Mouse (Mus musculus) midbrain, embryonic 14.5 days (tissue): ENCODE data around the gene Dqx1. TPM values are rescaled to one million over a fixed set of nuclear protein-coding genes. Genes with fewer than 3 reads are reported as not detected.

ENCODE experiments used
- ATAC-seq: fragments of 200-750 bp; cut with Nextera tagmentation; 2 replicates; pipeline ENCODE4 v1.8.0; 2017; ENCODE audit warnings: moderate number of reproducible peaks, moderate library complexity; ENCODE audit not compliant: low FRiP score, low TSS enrichment
- DNase-seq: peaks from one replicate; pipeline ENCODE4 v3.0.0-alpha.2; 2015
- H3K27ac ChIP-seq: fragments of 300-500 bp; sonication (generic); replicated peaks from 2 replicates; pipeline ENCODE4 v1.5.1; 2014; ENCODE audit warnings: mild to moderate bottlenecking, low read depth, low read length, moderate library complexity
- H3K27me3 ChIP-seq: fragments of 300-500 bp; sonication (generic); 2 replicates; pipeline ENCODE4 v1.6.1; 2014; ENCODE audit warnings: low read length, control low read depth, mixed read lengths; ENCODE audit not compliant: control insufficient read depth, insufficient read depth
- H3K36me3 ChIP-seq: fragments of 300-500 bp; sonication (generic); 2 replicates; pipeline ENCODE4 v1.6.1; 2014; ENCODE audit warnings: low read length, control low read depth; ENCODE audit not compliant: control insufficient read depth, insufficient read depth
- H3K4me1 ChIP-seq: fragments of 300-500 bp; sonication (generic); 2 replicates; pipeline ENCODE4 v1.6.1; 2014; ENCODE audit warnings: mild to moderate bottlenecking, antibody characterized with exemption, low read length, control low read depth; ENCODE audit not compliant: control insufficient read depth, insufficient read depth
- H3K4me2 ChIP-seq: fragments of 300-500 bp; sonication (generic); 2 replicates; pipeline ENCODE4 v1.6.1; 2014; ENCODE audit warnings: mild to moderate bottlenecking, low read length, moderate library complexity
- H3K4me3 ChIP-seq: fragments of 300-500 bp; sonication (generic); replicated peaks from 2 replicates; pipeline ENCODE4 v1.5.1; 2014; ENCODE audit warnings: low read depth, low read length
- H3K9ac ChIP-seq: fragments of 300-500 bp; sonication (generic); replicated peaks from 2 replicates; pipeline ENCODE4 v1.6.1; 2014; ENCODE audit warnings: mild to moderate bottlenecking, low read length, moderate library complexity
- H3K9me3 ChIP-seq: fragments of 300-500 bp; sonication (generic); 2 replicates; pipeline ENCODE4 v1.6.1; 2016; ENCODE audit warnings: low read length, control low read depth, mixed read lengths; ENCODE audit not compliant: control insufficient read depth
- WGBS: fragments of 180-500 bp; shearing (Covaris S2); extraction: QIAGEN DNeasy Blood & Tissue Kit; methylation state at CpG from one replicate; pipeline ENCODE4 v1.1.7; 2014; 5-methylcytosine and 5-hydroxymethylcytosine counted together
- polyA plus RNA-seq: library from polyadenylated mRNA; unstranded; fragments of >200 nt; fragmentation: Nextera tagmentation; extraction: Ambion mirVana; gene quantifications from 2 replicates; pipeline ENCODE4 v1.2.1, GENCODE M21; 2014

Gene Dqx1
- polyA plus RNA-seq, 1 experiment from 2014 or later: 0.68 TPM

- Histone ChIP-seq H3K9ac (no peak overlapping the region), H3K9me3 (no peaks in the 10 kb centered on the region), H3K4me3 (no peak overlapping the region), H3K27ac (no peak overlapping the region), H3K36me3 (no peaks in the 10 kb centered on the region), H3K27me3 (peaks cover 33% of the 10 kb centered on the region), H3K4me2 (no peak overlapping the region), H3K4me1 (peaks cover 16% of the 10 kb centered on the region; the same call in 1 of the 2 replicates)
- 21% methylated on average over 10 of the region's 10 CpGs for WGBS
- DNase-seq: no peak
- no peak for ATAC-seq
These were observed 27.9 kb upstream of the Dqx1 start for GRCm38 (mm10) chr6:83029777-83030176.

- WGBS: 55% methylated on average over 7 of the region's 7 CpGs
- Histone ChIP-seq H3K4me2 (no peak overlapping the region), H3K4me3 (no peak overlapping the region), H3K27ac (no peak overlapping the region), H3K9ac (no peak overlapping the region), H3K4me1 (peaks cover 16% of the 10 kb centered on the region; the same call in 1 of the 2 replicates), H3K27me3 (peaks cover 33% of the 10 kb centered on the region), H3K36me3 (no peaks in the 10 kb centered on the region), H3K9me3 (no peaks in the 10 kb centered on the region)
- DNase-seq: no peak
- no peak for ATAC-seq
These were observed 26.5 kb upstream of the Dqx1 start for GRCm38 (mm10) chr6:83031111-83031510.

GRCm38 (mm10) chr6:83031921-83032590, 25.6 kb upstream of the Dqx1 start:
- H3K9ac ChIP-seq: no peak overlapping the region
- H3K9me3 ChIP-seq: no peaks in the 10 kb centered on the region
- H3K4me1 ChIP-seq: peaks cover 16% of the 10 kb centered on the region; the same call in 1 of the 2 replicates
- DNase-seq (no peak), ATAC-seq (no peak)
- H3K36me3 ChIP-seq: no peaks in the 10 kb centered on the region
- H3K27me3 ChIP-seq: peaks cover 33% of the 10 kb centered on the region
- H3K4me3 ChIP-seq: peak overlapping the region; percentile 43
- 18% methylated on average over 18 of the region's 18 CpGs for WGBS
- peak overlapping the region; percentile 76 for H3K4me2 ChIP-seq
- H3K27ac ChIP-seq: no peak overlapping the region

GRCm38 (mm10) chr6:83032769-83033191, 24.9 kb upstream of the Dqx1 start:
- peak overlapping the region; percentile 43 for H3K4me3 ChIP-seq
- DNase-seq (peak; percentile 61), ATAC-seq (peak; percentile 58)
- H3K36me3 ChIP-seq: no peaks in the 10 kb centered on the region
- peak overlapping the region; percentile 76 for H3K4me2 ChIP-seq
- peaks cover 16% of the 10 kb centered on the region; the same call in 1 of the 2 replicates for H3K4me1 ChIP-seq
- under 1% methylated on average over 31 of the region's 31 CpGs for WGBS
- H3K9ac ChIP-seq: peak overlapping the region; percentile 43
- peaks cover 33% of the 10 kb centered on the region for H3K27me3 ChIP-seq
- H3K9me3 ChIP-seq: no peaks in the 10 kb centered on the region
- no peak overlapping the region for H3K27ac ChIP-seq

GRCm38 (mm10) chr6:83033249-83034185, 24.1 kb upstream of the Dqx1 start, which contains the start of the genes Dok1 and Loxl3:
Gene Dok1, minus strand, starts transcription at chr6:83033471.
Gene Loxl3, plus strand, starts transcription at chr6:83034173.
- DNase-seq: peak; percentile 68

GRCm38 (mm10) chr6:83034463-83035055, 23.1 kb upstream of the Dqx1 start:
- ATAC-seq (no peak), DNase-seq (no peak)
- Histone ChIP-seq H3K4me3 (peak overlapping the region; percentile 43), H3K36me3 (no peaks in the 10 kb centered on the region), H3K9ac (no peak overlapping the region), H3K4me2 (peak overlapping the region; percentile 76), H3K27me3 (peaks cover 33% of the 10 kb centered on the region), H3K4me1 (peaks cover 22% of the 10 kb centered on the region), H3K27ac (no peak overlapping the region), H3K9me3 (no peaks in the 10 kb centered on the region)
- WGBS: 16% methylated on average over 5 of the region's 5 CpGs

More at GRCm38 (mm10) chr6:83033249-83034185, 24.1 kb upstream of the Dqx1 start, which contains the start of the genes Dok1 and Loxl3:
- Histone ChIP-seq H3K36me3 (no peaks in the 10 kb centered on the region), H3K9ac (peak within 1 kb of the TSS; percentile 43), H3K27ac (peak within 1 kb of the TSS; percentile 55; the same call in 1 of the 2 replicates), H3K4me1 (peaks cover 21% of the 10 kb centered on the region), H3K4me3 (peak within 1 kb of the TSS; percentile 43), H3K27me3 (peaks cover 33% of the 10 kb centered on the region), H3K4me2 (peak within 1 kb of the TSS; percentile 76), H3K9me3 (no peaks in the 10 kb centered on the region)
- WGBS: under 1% methylated on average over 51 of the region's 51 CpGs
- peak; percentile 71 for ATAC-seq

GRCm38 (mm10) chr6:83037188-83037587, 20.5 kb upstream of the Dqx1 start:
- H3K9ac ChIP-seq: no peak overlapping the region
- H3K4me1 ChIP-seq: peaks cover 19% of the 10 kb centered on the region
- WGBS: 80% methylated on average over 8 of the region's 8 CpGs
- H3K27me3 ChIP-seq: peaks cover 17% of the 10 kb centered on the region
- H3K4me3 ChIP-seq: no peak overlapping the region
- ATAC-seq (no peak), DNase-seq (no peak)
- H3K9me3 ChIP-seq: no peaks in the 10 kb centered on the region
- H3K36me3 ChIP-seq: no peaks in the 10 kb centered on the region
- H3K27ac ChIP-seq: no peak overlapping the region
- no peak overlapping the region for H3K4me2 ChIP-seq

- peak; percentile 71 for ATAC-seq
- Histone ChIP-seq H3K4me2 (peak overlapping the region; percentile 63), H3K4me1 (peaks cover 9% of the 10 kb centered on the region), H3K36me3 (no peaks in the 10 kb centered on the region), H3K9me3 (no peaks in the 10 kb centered on the region), H3K4me3 (peak overlapping the region; percentile 23), H3K27ac (no peak overlapping the region; the same call in 1 of the 2 replicates), H3K27me3 (peaks cover 4% of the 10 kb centered on the region; the same call in 1 of the 2 replicates), H3K9ac (peak overlapping the region; percentile 36)
- 8% methylated on average over 24 of the region's 24 CpGs for WGBS
- peak; percentile 91 for DNase-seq
These were observed 19.1 kb upstream of the Dqx1 start for GRCm38 (mm10) chr6:83038496-83039012.
